Mouse (Mus musculus) thymus, postnatal 25 days (tissue): ENCODE data around the gene Tob2.

Experiments
- DNase-seq: peaks from one replicate; pipeline ENCODE4 v3.0.0; 2022

Gene Tob2

DNA sequence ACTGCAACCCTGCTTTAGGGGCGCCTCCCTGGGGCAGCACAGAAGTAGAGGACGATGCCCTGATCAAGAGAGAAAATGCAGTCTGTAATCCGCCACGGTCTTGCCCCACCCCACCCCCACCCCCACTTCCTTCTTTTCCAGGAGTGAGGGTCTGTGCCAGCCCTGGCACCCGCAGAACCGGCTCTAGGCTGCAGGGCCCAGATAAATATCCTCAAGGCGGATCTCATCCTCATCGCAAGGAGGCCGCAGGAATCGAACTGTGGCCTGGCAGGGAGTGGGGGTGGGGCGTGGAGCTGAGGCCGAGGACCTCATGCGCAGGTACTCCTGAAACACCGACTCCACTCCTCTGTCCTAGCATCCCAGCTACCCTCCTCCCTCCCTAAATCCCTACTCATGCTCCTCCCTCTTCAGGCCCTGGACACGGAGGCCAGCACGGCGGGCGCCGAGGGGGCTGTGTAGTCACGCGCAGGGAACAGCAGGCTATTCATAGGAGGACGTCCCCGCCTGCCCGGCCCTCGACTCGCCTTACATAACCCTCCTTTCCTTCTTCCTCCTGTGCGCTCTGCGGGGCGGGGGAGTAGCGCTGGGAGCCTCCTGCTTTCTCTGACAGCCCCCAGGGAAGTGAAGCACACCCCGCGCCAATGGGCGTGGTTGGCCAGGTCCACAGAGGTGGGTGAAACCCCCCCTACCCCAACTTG, 22.3 kb downstream of the Tob2 start:
- DNase-seq: peak; percentile 22

DNA sequence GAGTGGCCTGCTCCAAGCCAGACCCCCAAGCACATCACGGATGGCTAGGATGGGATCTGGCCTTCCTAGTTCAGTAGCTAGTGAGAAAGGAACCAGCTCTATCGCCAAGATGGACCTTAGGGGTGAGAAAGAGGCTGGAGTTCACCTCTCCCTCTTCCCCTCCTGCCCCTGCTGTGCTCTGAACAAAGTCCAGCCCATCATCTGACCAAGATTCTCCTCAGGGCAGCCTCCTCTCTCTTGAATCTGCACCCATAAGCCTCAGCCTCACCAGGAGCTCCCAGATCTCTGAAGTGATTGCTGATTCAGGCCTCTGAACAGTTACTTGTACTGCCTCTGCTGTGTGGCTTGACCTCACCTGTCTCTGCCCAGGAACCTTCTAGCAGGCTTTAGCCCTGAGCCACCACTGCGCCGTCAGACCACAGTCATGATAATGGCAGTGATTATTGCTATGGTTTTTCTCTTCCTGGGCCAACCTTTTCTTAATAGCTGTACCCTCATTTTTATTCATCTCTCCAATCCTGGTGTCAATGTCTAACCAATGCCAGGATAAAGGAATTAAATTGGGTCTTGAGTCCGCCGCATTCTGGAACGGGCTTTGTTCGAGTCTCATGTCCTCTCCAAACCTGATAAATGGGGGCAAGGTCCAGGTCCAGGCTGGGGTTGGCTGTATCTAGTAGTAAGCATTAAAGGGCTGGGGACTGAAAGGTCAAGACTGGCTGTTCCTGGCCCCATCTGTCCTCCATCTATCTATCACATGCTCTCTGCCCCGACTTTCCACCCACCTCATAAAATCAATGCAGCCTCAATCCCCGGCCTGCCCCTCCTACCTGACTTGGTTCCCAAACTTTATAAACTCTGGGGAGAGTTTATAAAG, 23.4 kb downstream of the Tob2 start:
- no peak for DNase-seq

DNA sequence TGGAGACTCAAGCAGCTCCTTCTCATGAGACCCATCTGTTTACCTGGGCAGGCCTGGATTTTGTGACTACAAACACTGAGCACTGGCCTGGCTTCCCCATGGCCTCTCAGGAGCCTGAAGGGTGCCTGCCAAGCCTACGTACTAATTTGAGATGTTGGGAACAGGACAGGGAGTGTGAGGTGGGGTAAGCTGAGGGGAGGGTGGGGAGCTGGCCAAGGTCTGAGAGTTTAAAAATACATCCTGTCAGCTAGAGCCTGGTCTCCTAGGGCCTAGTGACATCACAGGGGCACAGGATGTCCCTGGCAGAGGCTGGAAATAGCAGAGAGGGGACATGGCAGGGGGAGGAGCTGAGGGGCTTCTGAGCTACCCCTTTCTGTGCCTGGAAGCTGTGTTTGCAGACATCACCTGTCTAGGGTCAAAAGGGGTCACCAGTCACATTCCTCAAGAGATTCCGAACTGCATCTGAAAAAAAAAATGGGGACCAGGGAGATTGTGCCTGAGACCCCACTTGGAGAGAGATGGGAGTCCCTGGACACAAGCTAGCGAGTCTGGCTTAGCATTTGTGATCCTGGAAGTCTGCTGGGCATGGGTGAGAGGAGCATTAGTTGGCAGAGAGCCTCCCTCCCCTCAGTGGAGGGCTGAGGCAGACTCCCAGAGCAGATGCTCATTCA, 24.3 kb downstream of the Tob2 start:
- no peak for DNase-seq

- DNase-seq: no peak
These were observed 25.1 kb downstream of the Tob2 start for GRCm38 (mm10) chr15:81833481-81833880.

DNA sequence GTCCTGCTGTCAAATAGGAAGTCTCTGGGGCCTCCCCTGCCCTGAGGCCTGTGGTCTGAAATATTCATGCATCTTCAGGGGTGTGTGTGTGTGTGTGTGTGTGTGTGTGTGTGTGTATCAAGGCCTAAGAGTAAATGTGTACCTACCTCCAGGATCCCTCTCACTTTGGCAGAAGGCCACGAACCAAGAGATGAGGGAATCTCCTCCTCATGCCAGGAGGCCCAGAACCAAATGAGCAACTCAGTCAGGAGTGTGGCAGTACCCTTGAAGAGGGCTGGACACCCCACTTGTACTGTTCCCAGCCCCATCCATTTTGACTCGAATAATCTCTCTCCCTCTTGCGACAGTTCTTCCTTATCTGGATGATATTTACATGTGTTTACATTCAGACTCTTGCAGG, 26.4 kb downstream of the Tob2 start:
- DNase-seq: no peak

DNA sequence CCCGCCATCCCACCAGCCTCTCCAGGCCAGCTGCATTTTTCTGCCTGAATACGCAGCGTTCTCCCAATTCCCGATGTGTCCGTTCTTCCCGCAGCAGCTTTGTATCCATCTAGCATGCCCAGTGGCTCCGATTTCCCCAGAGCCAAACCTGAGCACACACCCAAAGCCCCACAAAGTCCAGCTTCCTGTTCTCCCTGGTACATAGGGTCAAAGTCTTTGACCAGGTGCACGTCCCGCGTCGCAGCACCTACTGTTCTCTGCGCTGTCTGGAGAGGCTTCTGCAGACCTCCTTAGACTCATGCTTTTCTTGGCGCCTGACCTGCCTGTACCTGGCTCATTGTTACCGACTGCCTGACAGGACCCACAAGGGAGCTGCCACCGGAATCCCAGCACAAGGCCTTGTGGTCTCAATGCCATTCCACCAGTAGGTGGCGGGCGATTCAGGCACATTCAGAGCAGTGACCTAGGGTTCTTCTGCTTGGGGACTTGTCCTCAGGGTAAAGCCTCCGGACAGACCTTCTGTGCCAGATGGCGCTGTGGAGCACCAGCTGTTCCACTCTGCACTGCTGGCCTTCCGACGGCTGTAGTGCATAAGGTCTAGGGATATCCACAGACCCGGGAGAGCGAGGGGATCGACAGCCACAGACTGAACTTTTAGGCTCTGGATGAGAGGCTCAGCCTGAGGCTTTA, 27.3 kb downstream of the Tob2 start:
- peak; percentile 92 for DNase-seq

DNA sequence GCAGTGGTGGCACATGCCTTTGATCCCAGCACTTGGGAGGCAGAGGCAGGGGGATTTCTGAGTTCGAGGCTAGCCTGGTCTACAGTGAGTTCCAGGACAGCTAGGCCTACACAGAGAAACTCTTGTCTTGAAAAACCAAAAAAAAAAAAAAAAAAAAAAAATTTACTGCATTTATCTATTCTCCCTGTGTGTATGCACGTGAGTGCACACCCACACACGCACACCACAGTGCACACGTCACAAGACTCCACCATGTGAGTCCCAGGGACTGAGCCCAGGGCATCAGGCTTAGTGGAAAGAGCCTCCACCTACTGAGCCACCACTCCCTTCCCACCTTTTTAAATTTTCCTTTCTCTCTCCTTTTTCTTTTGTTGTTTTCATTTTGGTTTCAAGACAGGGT, 28.1 kb downstream of the Tob2 start:
- no peak for DNase-seq

DNA sequence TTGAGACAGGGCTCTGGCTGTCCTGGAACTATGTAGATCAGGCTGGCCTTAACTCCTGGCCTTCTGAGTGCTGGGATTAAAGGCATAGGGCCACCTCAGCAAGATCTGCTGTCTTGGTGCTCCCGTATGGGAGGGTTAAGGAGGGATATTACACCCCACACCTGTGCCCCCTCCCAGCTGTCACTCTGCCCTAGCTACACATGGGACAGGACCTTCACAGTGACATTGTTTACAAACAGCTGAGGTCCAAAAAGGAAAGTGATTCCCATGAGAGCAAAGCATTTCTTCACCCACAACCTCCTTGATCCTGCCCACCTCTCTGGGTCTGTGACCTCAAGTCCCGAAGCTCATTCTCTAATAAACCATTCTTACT, 29.4 kb downstream of the Tob2 start:
- no peak for DNase-seq

- DNase-seq: no peak
These were observed 30.0 kb downstream of the Tob2 start for GRCm38 (mm10) chr15:81828426-81829207.

DNA sequence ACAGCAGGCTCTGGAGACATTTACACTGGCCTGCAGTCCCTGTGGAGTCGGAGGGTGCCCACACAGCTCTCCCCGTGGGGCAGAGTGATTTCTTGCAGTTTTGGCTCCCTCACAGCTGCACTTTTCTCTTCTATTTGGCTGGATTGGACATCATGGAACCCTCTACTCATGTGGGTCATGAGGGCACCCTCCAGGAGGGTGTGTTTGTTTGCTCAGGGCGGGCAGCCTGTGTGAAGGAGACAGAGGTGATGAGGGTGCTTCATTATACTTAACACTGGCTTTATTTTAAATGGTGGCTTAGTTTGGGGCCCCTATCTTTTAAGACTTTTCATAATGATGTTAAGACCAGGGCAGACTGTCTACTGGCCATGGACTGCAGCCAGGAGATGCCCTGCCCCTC, 33.8 kb downstream of the Tob2 start:
- no peak for DNase-seq

GRCm38 (mm10) chr15:81822631-81823030, 36.0 kb downstream of the Tob2 start:
- no peak for DNase-seq

DNA sequence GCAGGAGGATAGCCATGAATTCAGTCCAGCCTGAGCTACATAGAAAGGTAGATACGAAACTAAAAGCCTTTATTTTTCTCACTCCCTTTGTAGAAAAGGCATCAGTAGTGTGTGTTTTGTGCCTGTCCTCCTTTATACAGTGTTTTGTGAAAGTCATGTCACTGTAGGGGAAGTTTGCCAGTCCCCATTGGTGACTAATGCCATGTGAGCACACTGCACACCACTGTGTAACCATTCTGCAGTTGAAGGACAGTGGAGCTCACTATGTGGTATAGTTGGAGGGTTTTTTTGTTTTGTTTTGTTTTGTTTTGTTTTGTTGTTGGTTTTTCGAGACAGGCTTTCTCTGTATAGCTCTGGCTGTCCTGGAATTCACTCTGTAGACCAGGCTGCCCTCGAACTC, 40.2 kb downstream of the Tob2 start:
- no peak for DNase-seq

GRCm38 (mm10) chr15:81814716-81815370, 43.8 kb downstream of the Tob2 start:
- DNase-seq: no peak

DNA sequence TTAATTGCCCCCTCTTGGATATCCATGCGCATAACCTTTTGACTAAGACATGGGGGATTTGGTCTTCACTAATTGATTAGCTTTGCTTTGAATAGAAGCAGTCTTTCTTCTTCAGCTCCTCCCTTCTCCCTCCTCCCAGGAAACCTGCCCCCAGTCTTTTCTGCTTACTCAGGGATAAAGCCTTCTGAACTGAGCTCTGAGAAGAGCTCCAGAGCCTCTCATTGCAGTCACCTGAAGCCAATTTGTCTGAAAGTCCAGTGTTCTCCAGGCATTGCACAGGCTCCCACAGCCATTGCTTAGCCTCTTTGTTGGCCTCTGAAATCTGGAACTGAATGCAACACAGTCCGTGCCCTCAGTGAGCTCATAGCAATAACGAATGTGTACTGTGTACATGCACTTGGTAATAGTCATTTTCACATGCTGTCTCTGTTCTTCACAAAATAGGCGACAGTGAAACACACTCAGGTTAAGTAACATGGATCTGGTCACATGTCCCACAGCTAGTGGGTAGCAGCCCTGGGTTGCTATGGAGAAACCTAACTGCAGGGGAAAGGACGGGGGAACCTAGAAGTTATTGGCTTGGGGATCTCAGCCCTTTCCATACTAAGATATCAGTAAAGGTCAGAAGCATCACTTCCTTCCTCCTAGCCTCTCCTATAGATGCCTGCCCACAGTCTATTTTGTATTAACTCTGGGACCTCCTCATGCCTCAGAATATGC, 44.5 kb downstream of the Tob2 start:
- DNase-seq: no peak

DNA sequence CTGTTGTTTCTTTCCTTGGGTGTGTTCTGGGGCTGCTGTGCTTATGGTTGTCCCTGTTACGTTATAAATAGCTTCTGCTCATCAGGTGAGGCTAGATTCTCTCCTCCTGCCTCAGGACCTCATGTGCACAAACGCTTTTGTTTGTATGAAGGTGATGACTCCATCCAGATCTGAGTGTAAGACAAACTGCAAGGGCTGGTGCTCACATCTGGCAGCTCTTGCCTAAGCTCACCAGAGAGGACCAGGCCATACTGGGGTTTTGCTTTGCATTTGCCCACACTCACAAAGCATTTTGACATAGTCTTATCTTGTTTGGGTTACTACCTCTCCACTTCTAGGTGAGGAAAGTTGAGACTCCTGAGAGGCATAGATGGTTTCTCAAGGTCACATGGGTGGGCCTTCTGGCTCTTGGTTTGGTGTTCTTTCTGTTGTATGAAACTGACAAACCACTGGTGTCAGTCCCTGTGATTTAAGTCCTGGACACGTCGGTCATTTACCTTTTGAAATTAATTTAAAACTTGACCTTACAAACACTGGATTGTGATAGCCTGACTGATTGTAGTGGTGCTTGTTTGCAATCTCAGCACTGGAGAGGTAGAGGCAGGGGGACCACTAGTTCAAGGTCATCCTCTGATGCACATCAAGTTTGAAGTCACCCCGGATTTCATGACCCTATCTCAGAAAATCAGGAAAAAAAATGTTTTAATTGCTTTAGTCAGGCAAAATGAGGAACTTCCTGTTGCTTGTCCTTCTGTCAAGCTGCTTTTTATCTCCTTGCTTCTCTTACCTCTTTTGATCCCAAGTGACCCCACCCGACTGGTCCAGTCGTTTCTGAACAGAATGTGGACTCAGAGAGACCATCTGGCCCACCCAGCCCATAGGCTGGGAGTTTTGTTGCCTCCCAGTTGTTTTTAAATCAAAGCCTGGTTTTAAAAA, 45.6 kb downstream of the Tob2 start:
- no peak for DNase-seq

- DNase-seq: no peak
These were observed 46.3 kb downstream of the Tob2 start for GRCm38 (mm10) chr15:81812287-81812686.

- DNase-seq: no peak
These were observed 47.0 kb downstream of the Tob2 start for GRCm38 (mm10) chr15:81811599-81811996.

DNA sequence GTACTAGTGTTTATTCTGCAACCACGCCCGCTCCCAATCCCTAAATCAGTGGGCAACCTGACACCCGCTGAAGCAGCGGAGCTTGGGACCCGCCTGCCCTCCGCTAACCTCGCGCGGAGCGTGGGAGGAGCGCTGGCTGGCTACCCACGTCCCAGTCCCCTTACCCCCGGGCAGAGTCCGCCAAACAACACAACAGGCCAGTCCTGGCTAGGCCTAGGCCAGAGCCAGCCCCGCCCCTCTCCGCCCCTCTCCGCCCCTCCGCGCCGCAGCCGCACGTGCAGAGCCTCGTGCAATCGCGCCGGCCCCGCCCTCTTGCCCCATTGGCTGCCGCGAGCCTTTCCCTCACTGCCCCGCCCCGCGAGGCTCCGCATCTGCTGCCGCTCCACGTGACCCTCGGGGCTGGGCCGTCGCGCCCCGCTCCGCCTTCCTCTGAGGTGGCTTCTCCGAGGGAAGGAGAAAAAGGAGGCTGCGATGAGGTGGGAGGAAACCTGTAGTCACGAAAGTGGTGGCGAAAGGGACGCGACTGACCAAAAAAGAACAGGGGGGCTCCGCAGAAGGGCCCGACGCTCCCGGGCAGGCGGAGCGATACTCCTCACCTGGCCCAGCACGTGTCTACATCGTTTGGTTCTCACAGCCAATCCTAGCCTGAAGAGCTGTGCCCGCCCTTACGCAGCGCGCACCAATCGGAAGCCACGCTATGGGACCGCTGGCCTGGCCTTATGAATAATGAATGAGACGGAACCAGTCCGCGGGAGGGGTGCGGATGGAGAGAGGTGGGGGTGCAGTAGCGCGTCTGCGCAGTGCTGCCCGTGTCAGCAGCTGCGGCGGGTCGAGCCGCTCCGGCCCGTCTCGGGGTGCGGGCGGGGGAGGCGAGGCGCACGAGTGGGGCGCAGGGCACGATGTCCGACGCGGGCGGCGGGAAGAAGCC, 47.7 kb downstream of the Tob2 start:
- DNase-seq: peak; percentile 95

DNA sequence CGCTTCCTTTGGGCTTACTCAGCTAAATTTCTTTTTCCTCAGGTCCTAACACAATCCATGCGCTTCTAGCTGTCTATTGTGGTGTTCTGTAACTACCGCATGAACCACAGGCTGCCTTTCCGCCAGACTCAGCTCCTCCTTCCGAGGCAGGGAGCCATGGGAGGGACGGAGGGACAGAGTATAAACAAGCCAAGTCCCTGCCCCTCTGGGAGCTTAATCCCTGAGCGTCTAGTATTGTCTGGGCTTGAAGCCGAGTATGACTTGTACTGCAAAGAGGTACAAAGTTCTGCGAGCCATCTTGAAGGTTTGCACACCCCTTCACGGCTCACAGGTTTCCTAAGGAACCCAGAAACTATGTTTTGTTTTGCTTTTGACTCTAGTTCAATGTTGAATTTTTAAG, 48.4 kb downstream of the Tob2 start:
- DNase-seq: peak; percentile 28
